Mouse (Mus musculus) C2C12 (cell line): ENCODE measurements at regions not wholly inside any gene's neighbourhood (a gene's known extent, or its start where the extent isn't known, plus 50 kb on each side); places are given as distances from the start of the nearest gene placed in this dataset.

Experiments
- H3K27me3 ChIP-seq: one replicate; pipeline ENCODE4 v1.6.1; 2011; ENCODE audit not compliant: control insufficient read depth, insufficient read depth, insufficient read length
- H3K36me3 ChIP-seq: one replicate; pipeline ENCODE4 v1.6.1; 2011; ENCODE audit not compliant: control insufficient read depth, insufficient read depth
- H3K4me3 ChIP-seq: one replicate; pipeline ENCODE4 v1.5.1; 2011; ENCODE audit warnings: mild to moderate bottlenecking, control low read depth; ENCODE audit not compliant: poor library complexity, insufficient read depth, severe bottlenecking
- H3K79me2 ChIP-seq: one replicate; pipeline ENCODE4 v1.6.1; 2011; ENCODE audit not compliant: control insufficient read depth, insufficient read depth
- H3K79me3 ChIP-seq: one replicate; pipeline ENCODE4 v1.6.1; 2011; ENCODE audit warnings: low read depth, control low read depth
- H3ac ChIP-seq: one replicate; pipeline ENCODE3; 2011; ENCODE audit warnings: low read depth; ENCODE audit not compliant: control insufficient read depth, insufficient read length
- CEBPB ChIP-seq: IDR thresholded peaks from one replicate; pipeline ENCODE4 v1.6.1; 2011; ENCODE audit warnings: low read depth, mild to moderate bottlenecking, control low read depth, moderate library complexity
- CTCF ChIP-seq: IDR thresholded peaks from one replicate; pipeline ENCODE4 v1.5.1; 2011; ENCODE audit not compliant: control insufficient read depth, insufficient read depth, insufficient read length
- FOSL1 ChIP-seq: IDR thresholded peaks from one replicate; pipeline ENCODE4 v1.8.0; 2011; ENCODE audit warnings: mild to moderate bottlenecking, low read length; ENCODE audit not compliant: poor library complexity, insufficient read depth, severe bottlenecking
- MAX ChIP-seq: IDR thresholded peaks from one replicate; pipeline ENCODE4 v1.6.1; 2011; ENCODE audit warnings: mild to moderate bottlenecking, control low read depth
- MYOD1 ChIP-seq: IDR thresholded peaks from one replicate; pipeline ENCODE4 v1.6.1; 2011; ENCODE audit warnings: low read depth; ENCODE audit not compliant: control insufficient read depth, insufficient read length
- MYOG ChIP-seq: IDR thresholded peaks from one replicate; pipeline ENCODE4 v1.6.1; 2011; ENCODE audit not compliant: control insufficient read depth, insufficient read length; ENCODE audit errors: extremely low read depth
- USF1 ChIP-seq: IDR thresholded peaks from one replicate; pipeline ENCODE4 v1.6.1; 2011; ENCODE audit warnings: low read depth, mild to moderate bottlenecking, control low read depth, moderate library complexity

- Histone ChIP-seq H3K4me3 (no peak overlapping the region), H3K27me3 (no peaks in the 10 kb centered on the region), H3K79me3 (no peaks in the 10 kb centered on the region), H3K79me2 (no peaks in the 10 kb centered on the region), H3ac (no peak overlapping the region), H3K36me3 (no peaks in the 10 kb centered on the region)
- TF ChIP-seq MAX (no peak), CTCF (no peak), CEBPB (no peak), MYOD1 (no peak), USF1 (no peak), MYOG (no peak), FOSL1 (no peak)
Observed at GRCm38 (mm10) chr7:89054494-89054893, 349.5 kb downstream of the Tmem135 start.

GRCm38 (mm10) chr7:89051240-89051639 is 352.8 kb downstream of the Tmem135 start:
- no peaks in the 10 kb centered on the region for H3K27me3 ChIP-seq
- H3ac ChIP-seq = no peak overlapping the region
- no peaks in the 10 kb centered on the region for H3K79me3 ChIP-seq
- H3K36me3 ChIP-seq = no peaks in the 10 kb centered on the region
- no peak overlapping the region for H3K4me3 ChIP-seq
- no peak for TF ChIP-seq MAX
- TF ChIP-seq CEBPB = no peak
- TF ChIP-seq FOSL1 = no peak
- no peak for TF ChIP-seq USF1
- no peak for TF ChIP-seq MYOD1
- no peak for TF ChIP-seq MYOG
- no peak for TF ChIP-seq CTCF
- H3K79me2 ChIP-seq = no peaks in the 10 kb centered on the region

GRCm38 (mm10) chr7:89046405-89047217 is 357.4 kb downstream of the Tmem135 start:
- Histone ChIP-seq H3K79me2 (no peaks in the 10 kb centered on the region), H3ac (no peak overlapping the region), H3K79me3 (no peaks in the 10 kb centered on the region), H3K4me3 (no peak overlapping the region), H3K36me3 (no peaks in the 10 kb centered on the region), H3K27me3 (no peaks in the 10 kb centered on the region)
- TF ChIP-seq MAX (no peak), CEBPB (no peak)

GRCm38 (mm10) chr7:89042977-89043376 is 361.0 kb downstream of the Tmem135 start:
- H3K27me3 ChIP-seq = no peaks in the 10 kb centered on the region
- H3K36me3 ChIP-seq = no peaks in the 10 kb centered on the region
- H3K4me3 ChIP-seq = no peak overlapping the region
- TF ChIP-seq MYOG (no peak), CTCF (no peak), MYOD1 (no peak), USF1 (no peak), FOSL1 (no peak), MAX (no peak), CEBPB (no peak)
- no peaks in the 10 kb centered on the region for H3K79me2 ChIP-seq
- H3K79me3 ChIP-seq = no peaks in the 10 kb centered on the region
- H3ac ChIP-seq = no peak overlapping the region

- H3K36me3 ChIP-seq = no peaks in the 10 kb centered on the region
- TF ChIP-seq MAX (no peak), FOSL1 (no peak), MYOG (no peak), CEBPB (no peak), CTCF (no peak), MYOD1 (no peak), USF1 (no peak)
- H3K27me3 ChIP-seq = no peaks in the 10 kb centered on the region
- H3K79me2 ChIP-seq = no peaks in the 10 kb centered on the region
- no peak overlapping the region for H3ac ChIP-seq
- no peaks in the 10 kb centered on the region for H3K79me3 ChIP-seq
- no peak overlapping the region for H3K4me3 ChIP-seq
Observed at GRCm38 (mm10) chr7:89041287-89041686, 362.7 kb downstream of the Tmem135 start.

- H3K27me3 ChIP-seq = no peaks in the 10 kb centered on the region
- H3K79me2 ChIP-seq = no peaks in the 10 kb centered on the region
- TF ChIP-seq CTCF (no peak), USF1 (no peak), MYOD1 (no peak), MYOG (no peak)
- no peak overlapping the region for H3K4me3 ChIP-seq
- no peak overlapping the region for H3ac ChIP-seq
- no peaks in the 10 kb centered on the region for H3K79me3 ChIP-seq
- H3K36me3 ChIP-seq = no peaks in the 10 kb centered on the region
Observed at GRCm38 (mm10) chr7:89040139-89040538, 363.9 kb downstream of the Tmem135 start.
